Mouse (Mus musculus) liver, adult 2 months (tissue): Measurements from ENCODE around the gene Ift46. TPM values are rescaled to one million over a fixed set of nuclear protein-coding genes. Genes with fewer than 3 reads are reported as not detected.

ENCODE experiments used
- DNase-seq: peaks from one replicate; pipeline ENCODE4 v3.0.0-alpha.2; 2011; ENCODE audit warnings: low read depth, low spot score; ENCODE audit errors: extremely low read depth
- H3K27ac ChIP-seq: fragments of 200-500 bp; replicated peaks from 2 replicates; pipeline ENCODE4 v1.5.1; 2012; ENCODE audit warnings: low read depth, mild to moderate bottlenecking, control low read depth, inconsistent platforms, low read length; ENCODE audit not compliant: insufficient read depth
- H3K27me3 ChIP-seq: fragments of 200-500 bp; 2 replicates; pipeline ENCODE4 v1.6.1; 2012; ENCODE audit warnings: mild to moderate bottlenecking, moderate library complexity, low read length, inconsistent platforms; ENCODE audit not compliant: control insufficient read depth, insufficient read depth
- H3K36me3 ChIP-seq: fragments of 200-500 bp; 2 replicates; pipeline ENCODE4 v1.6.1; 2012; ENCODE audit warnings: low read length, inconsistent platforms; ENCODE audit not compliant: control insufficient read depth, insufficient read depth
- H3K4me1 ChIP-seq: fragments of 200-500 bp; 2 replicates; pipeline ENCODE4 v1.6.1; 2011; ENCODE audit warnings: low read length; ENCODE audit not compliant: control insufficient read depth, insufficient read depth
- H3K4me3 ChIP-seq: fragments of 200-500 bp; 2 replicates; pipeline ENCODE4 v1.5.1; 2011; ENCODE audit warnings: low read depth, mild to moderate bottlenecking, control low read depth, low read length, moderate library complexity; ENCODE audit not compliant: insufficient read depth
- H3K79me2 ChIP-seq: fragments of 200-500 bp; 2 replicates; pipeline ENCODE4 v1.6.1; 2012; ENCODE audit warnings: inconsistent platforms, mild to moderate bottlenecking, low read length, moderate library complexity; ENCODE audit not compliant: control insufficient read depth, insufficient read depth
- H3K9ac ChIP-seq: fragments of 200-500 bp; 2 replicates; pipeline ENCODE4 v1.6.1; 2012; ENCODE audit warnings: low read depth, mild to moderate bottlenecking, control low read depth, inconsistent platforms, low read length
- CTCF ChIP-seq: fragments of 200-500 bp; IDR thresholded peaks from 2 replicates; pipeline ENCODE4 v1.5.1; 2011; ENCODE audit warnings: low read depth, low read length, control low read depth
- POLR2A ChIP-seq: fragments of 200-500 bp; IDR thresholded peaks from 2 replicates; pipeline ENCODE4 v1.6.1; 2011; ENCODE audit warnings: low read length, control low read depth; ENCODE audit not compliant: insufficient read depth; ENCODE audit errors: extremely low read depth
- WGBS: fragments of 180-500 bp; shearing (Covaris S2); methylation state at CpG from one replicate; pipeline ENCODE4 v1.1.7; 2018; 5-methylcytosine and 5-hydroxymethylcytosine counted together
- polyA plus RNA-seq: library from polyadenylated mRNA; depleted of rRNA; stranded (reverse); fragments of >200 nt; gene quantifications from 2 replicates; pipeline ENCODE4 v1.2.3, GENCODE M21; 2012
- total RNA-seq: library from RNA; depleted of rRNA; stranded (reverse); fragments of >200 nt; gene quantifications from 2 replicates; pipeline ENCODE4 v1.2.3, GENCODE M21; 2014

Ift46 gene
- total and polyA plus RNA-seq, 2 experiments: 33.2 to 33.5 TPM

GRCm38 (mm10) chr9:44819920-44820827 lies 52.5 kb downstream of the Ift46 start:
- Histone ChIP-seq H3K27ac (no peak overlapping the region), H3K36me3 (peaks cover 65% of the 10 kb centered on the region), H3K9ac (no peak overlapping the region), H3K4me3 (no peak overlapping the region), H3K27me3 (no peaks in the 10 kb centered on the region), H3K4me1 (peaks cover 7% of the 10 kb centered on the region; the same call in 1 of the 2 replicates), H3K79me2 (no peaks in the 10 kb centered on the region)
- peak; percentile 19 for DNase-seq
- TF ChIP-seq CTCF: no peak
- TF ChIP-seq POLR2A: no peak
- WGBS: 73% methylated on average over 15 of the region's 15 CpGs

GRCm38 (mm10) chr9:44826660-44827059 lies 59.0 kb downstream of the Ift46 start:
- Histone ChIP-seq H3K27ac (no peak overlapping the region), H3K79me2 (no peaks in the 10 kb centered on the region), H3K27me3 (no peaks in the 10 kb centered on the region), H3K4me3 (no peak overlapping the region), H3K4me1 (no peaks in the 10 kb centered on the region), H3K9ac (no peak overlapping the region), H3K36me3 (peaks cover 81% of the 10 kb centered on the region)
- DNase-seq: no peak
- TF ChIP-seq CTCF (no peak), POLR2A (no peak)
- WGBS: 98% methylated on average over 7 of the region's 7 CpGs

GRCm38 (mm10) chr9:44828944-44829343 lies 61.2 kb downstream of the Ift46 start:
- no peaks in the 10 kb centered on the region for H3K27me3 ChIP-seq
- H3K79me2 ChIP-seq: no peaks in the 10 kb centered on the region
- H3K4me3 ChIP-seq: no peak overlapping the region
- H3K36me3 ChIP-seq: peaks cover 69% of the 10 kb centered on the region
- no peak for DNase-seq
- H3K27ac ChIP-seq: no peak overlapping the region
- no peaks in the 10 kb centered on the region for H3K4me1 ChIP-seq
- no peak overlapping the region for H3K9ac ChIP-seq
- WGBS: 95% methylated on average over 11 of the region's 11 CpGs
- TF ChIP-seq CTCF: no peak
- TF ChIP-seq POLR2A: no peak

GRCm38 (mm10) chr9:44830506-44830905 lies 62.8 kb downstream of the Ift46 start:
- no peak for DNase-seq
- TF ChIP-seq CTCF: no peak
- TF ChIP-seq POLR2A: no peak
- H3K36me3 ChIP-seq: peaks cover 56% of the 10 kb centered on the region
- no peak overlapping the region for H3K4me3 ChIP-seq
- 81% methylated on average over 2 of the region's 2 CpGs for WGBS
- no peaks in the 10 kb centered on the region for H3K79me2 ChIP-seq
- no peaks in the 10 kb centered on the region for H3K4me1 ChIP-seq
- no peak overlapping the region for H3K27ac ChIP-seq
- H3K27me3 ChIP-seq: no peaks in the 10 kb centered on the region
- H3K9ac ChIP-seq: no peak overlapping the region

- peaks cover 48% of the 10 kb centered on the region for H3K36me3 ChIP-seq
- TF ChIP-seq POLR2A (no peak), CTCF (no peak)
- H3K79me2 ChIP-seq: no peaks in the 10 kb centered on the region
- H3K4me3 ChIP-seq: no peak overlapping the region
- no peak overlapping the region for H3K27ac ChIP-seq
- H3K4me1 ChIP-seq: no peaks in the 10 kb centered on the region
- H3K9ac ChIP-seq: no peak overlapping the region
- H3K27me3 ChIP-seq: no peaks in the 10 kb centered on the region
- WGBS: 59% methylated on average over 4 of the region's 4 CpGs
- peak; percentile 28 for DNase-seq
Observed at GRCm38 (mm10) chr9:44832356-44832755, 64.6 kb downstream of the Ift46 start.

GRCm38 (mm10) chr9:44836439-44836838 lies 68.7 kb downstream of the Ift46 start:
- DNase-seq: peak; percentile 62
- no peak overlapping the region for H3K9ac ChIP-seq
- no peaks in the 10 kb centered on the region for H3K27me3 ChIP-seq
- H3K79me2 ChIP-seq: no peaks in the 10 kb centered on the region
- WGBS: 52% methylated on average over 7 of the region's 7 CpGs
- TF ChIP-seq POLR2A: no peak
- TF ChIP-seq CTCF: peak; percentile 84
- peaks cover 26% of the 10 kb centered on the region for H3K36me3 ChIP-seq
- H3K4me1 ChIP-seq: no peaks in the 10 kb centered on the region
- H3K27ac ChIP-seq: no peak overlapping the region
- H3K4me3 ChIP-seq: no peak overlapping the region
